12 mouse cellular contexts compared by ENCODE assay signal in the genomic region with DNA sequence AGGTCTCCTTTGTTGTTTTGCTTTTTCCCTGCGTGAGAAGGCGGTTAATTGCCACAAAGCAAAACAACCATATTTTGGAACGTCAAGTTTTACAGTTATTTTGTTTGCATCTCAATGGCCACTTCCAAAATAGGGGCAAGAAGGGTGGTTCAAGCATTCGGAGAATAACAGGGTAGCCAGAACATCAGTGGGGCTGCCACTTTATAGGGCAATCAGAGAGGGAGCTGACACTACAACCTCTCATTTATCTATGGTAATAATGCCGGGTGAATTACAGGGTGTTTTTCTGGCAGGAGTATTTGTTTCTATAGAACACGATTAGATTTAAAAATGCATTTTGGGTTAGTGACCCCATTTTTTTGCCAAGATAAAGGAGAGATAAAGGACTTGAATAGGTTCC.
A peak's percentile ranks its signal among the peaks of the same experiment; 100 is the strongest.
DNase-seq lines count a peak whose midpoint lies in the region; ATAC-seq and TF ChIP-seq lines count a peak whose summit lies in the region.
"Had no signal": no experiment of that assay in that cellular context is flagged by ENCODE, and none has a peak within 500 bp of the region (broad histone marks: within the 10 kb centered on the region; RNA-seq: fewer than 3 reads in every experiment).

No protein-coding gene starts in this region.

- H3K27me3 ChIP-seq in kidney, embryonic 14.5 days (ENCODE audit: control insufficient read depth, insufficient read depth, low read length) = no peaks in the 10 kb centered on the region
- H3K27me3 ChIP-seq in embryonic facial prominence, embryonic 13.5 days = no peaks in the 10 kb centered on the region
- H3K27me3 ChIP-seq in hindbrain, postnatal 0 days (ENCODE audit: insufficient read depth, low read length) = no peaks in the 10 kb centered on the region
- H3K27me3 ChIP-seq: hindbrain, embryonic 15.5 days; liver, embryonic 15.5 days had no signal

- intact Hi-C loops in gastrocnemius, postnatal 36 days (cut with DNase I) = no loop called here

- no peak for DNase-seq in kidney, postnatal 36 days
- DNase-seq in Muller cell, postnatal 12 days (ENCODE audit: inconsistent ontology term) = peak; percentile 34
- DNase-seq in hindbrain, postnatal 0 days (ENCODE audit: low spot score) = no peak
- no peak for DNase-seq in spleen, adult 12 weeks (ENCODE audit: low spot score)
- no peak for DNase-seq in gastrocnemius, postnatal 36 days
- DNase-seq in embryo, embryonic 10 days (ENCODE audit: low spot score) = no peak
- DNase-seq: cerebellum, adult 8-10 months; thymus, adult 2 months had no signal

- WGBS in kidney, embryonic 14.5 days = 10% methylated on average over 6 of the region's 6 CpGs
- WGBS in embryonic facial prominence, embryonic 13.5 days = 46% methylated on average over 6 of the region's 6 CpGs
- WGBS in hindbrain, postnatal 0 days = 35% methylated on average over 6 of the region's 6 CpGs

- peak overlapping the region; percentile 42; the same call in 1 of the 2 replicates for H3K27ac ChIP-seq in kidney, embryonic 14.5 days (ENCODE audit: low read depth, low read length)
- peak overlapping the region; percentile 33; the same call in 1 of the 2 replicates for H3K27ac ChIP-seq in embryonic facial prominence, embryonic 13.5 days
- H3K27ac ChIP-seq in hindbrain, postnatal 0 days = no peak overlapping the region
- H3K27ac ChIP-seq: hindbrain, embryonic 15.5 days; liver, embryonic 15.5 days had no signal

- no peak overlapping the region for H3K4me3 ChIP-seq in kidney, embryonic 14.5 days (ENCODE audit: low read length)
- H3K4me3 ChIP-seq in embryonic facial prominence, embryonic 13.5 days = no peak overlapping the region
- H3K4me3 ChIP-seq in hindbrain, postnatal 0 days (ENCODE audit: low read length) = no peak overlapping the region
- H3K4me3 ChIP-seq: hindbrain, embryonic 15.5 days; liver, embryonic 15.5 days had no signal

- peaks cover 19% of the 10 kb centered on the region for H3K4me1 ChIP-seq in kidney, embryonic 14.5 days (ENCODE audit: control insufficient read depth, insufficient read depth, low read length)
- peaks cover 21% of the 10 kb centered on the region for H3K4me1 ChIP-seq in embryonic facial prominence, embryonic 13.5 days
- 0 out of 2 replicates have a peak, but pooled peaks cover 12% of the 10 kb centered on the region for H3K4me1 ChIP-seq in hindbrain, postnatal 0 days (ENCODE audit: insufficient read depth, low read length)
- H3K4me1 ChIP-seq: liver, embryonic 15.5 days had no signal

- no peak overlapping the region for H3K9ac ChIP-seq in kidney, embryonic 14.5 days (ENCODE audit: low read depth, low read length)
- H3K9ac ChIP-seq in embryonic facial prominence, embryonic 13.5 days = 0 out of 2 replicates have a peak overlapping the region, but pooled peaks have one; percentile 27
- no peak overlapping the region for H3K9ac ChIP-seq in hindbrain, postnatal 0 days (replicated peaks; ENCODE audit: low read length)
- H3K9ac ChIP-seq: hindbrain, embryonic 15.5 days; liver, embryonic 15.5 days had no signal

- peak overlapping the region; percentile 36 for H3K4me2 ChIP-seq in kidney, embryonic 14.5 days (replicated peaks; ENCODE audit: low read depth, low read length)
- peak overlapping the region; percentile 46 for H3K4me2 ChIP-seq in embryonic facial prominence, embryonic 13.5 days
- H3K4me2 ChIP-seq in hindbrain, postnatal 0 days (ENCODE audit: low read depth, low read length) = peak overlapping the region; percentile 27; the same call in 1 of the 2 replicates
- H3K4me2 ChIP-seq: hindbrain, embryonic 15.5 days; liver, embryonic 15.5 days had no signal

- H3K36me3 ChIP-seq in kidney, embryonic 14.5 days (ENCODE audit: control insufficient read depth, insufficient read depth, low read length) = no peaks in the 10 kb centered on the region
- H3K36me3 ChIP-seq in embryonic facial prominence, embryonic 13.5 days = no peaks in the 10 kb centered on the region
- H3K36me3 ChIP-seq in hindbrain, postnatal 0 days (ENCODE audit: insufficient read depth, low read length) = no peaks in the 10 kb centered on the region
- H3K36me3 ChIP-seq: hindbrain, embryonic 15.5 days; liver, embryonic 15.5 days had no signal

- no peaks in the 10 kb centered on the region for H3K9me3 ChIP-seq in kidney, embryonic 14.5 days (ENCODE audit: control insufficient read depth, low read length)
- H3K9me3 ChIP-seq in embryonic facial prominence, embryonic 13.5 days = no peaks in the 10 kb centered on the region
- H3K9me3 ChIP-seq in hindbrain, postnatal 0 days (ENCODE audit: low read length) = no peaks in the 10 kb centered on the region
- H3K9me3 ChIP-seq: hindbrain, embryonic 15.5 days; liver, embryonic 15.5 days had no signal

- ATAC-seq in kidney, embryonic 14.5 days (ENCODE audit: low FRiP score, low TSS enrichment) = no peak
- ATAC-seq in embryonic facial prominence, embryonic 13.5 days (ENCODE audit: insufficient number of reproducible peaks, insufficient read depth, low FRiP score, low TSS enrichment, low read depth) = no peak
- no peak for ATAC-seq in hindbrain, postnatal 0 days

- TF ChIP-seq CTCF in hindbrain, postnatal 0 days (IDR thresholded peaks at IDR 0.05; ENCODE audit: low read depth) = no peak
